9 mouse cellular contexts compared by ENCODE assay signal in the genomic region with DNA sequence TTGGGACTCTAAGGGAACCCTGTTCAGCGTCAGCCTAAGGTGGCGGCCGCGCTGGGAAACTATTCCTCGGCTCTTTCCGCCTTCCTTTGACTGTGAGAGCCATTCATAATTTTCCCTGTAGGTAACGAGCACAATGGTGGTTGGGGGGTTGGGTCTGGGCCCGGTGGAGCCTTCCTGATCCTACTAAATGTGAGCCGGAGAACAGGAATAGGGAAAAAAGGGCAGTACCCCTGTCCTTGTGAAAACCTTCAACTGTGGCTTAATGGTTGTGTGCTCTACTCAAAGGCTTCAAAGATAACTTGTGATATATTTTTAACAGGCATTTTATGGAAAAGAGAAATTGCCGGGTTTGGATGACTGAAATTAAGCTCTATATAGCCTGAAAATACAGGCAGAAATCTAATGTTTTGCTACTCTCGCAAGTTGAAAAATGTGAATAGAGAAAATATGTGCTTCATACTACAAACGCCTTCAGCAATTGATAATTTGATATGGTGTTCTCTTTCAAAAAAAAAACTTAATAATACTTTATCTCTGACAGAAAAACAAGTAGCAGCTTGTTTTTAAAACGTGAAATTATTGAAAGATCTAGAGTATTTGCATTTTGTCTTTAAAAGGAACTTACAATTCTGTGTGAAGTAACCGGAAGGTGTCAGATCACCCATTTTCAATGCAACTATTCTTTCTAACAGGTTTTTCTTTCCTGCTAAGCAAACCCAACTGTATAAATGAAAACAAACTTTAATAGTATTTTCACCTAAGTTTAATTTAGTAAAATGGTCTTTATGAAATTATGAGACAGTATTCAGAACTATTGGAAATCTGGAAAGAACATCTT. TPM values are rescaled to one million over a fixed set of nuclear protein-coding genes. Genes with fewer than 3 reads are reported as not detected.
DNase-seq lines count a peak whose midpoint lies in the region; ATAC-seq and TF ChIP-seq lines count a peak whose summit lies in the region.
"Had no signal": no experiment of that assay in that cellular context is flagged by ENCODE, and none has a peak within 500 bp of the region (broad histone marks: within the 10 kb centered on the region; RNA-seq: fewer than 3 reads in every experiment).

No protein-coding gene starts in this region.

- TF ChIP-seq POLR2A in CH12.LX (IDR thresholded peaks at IDR 0.05; ENCODE audit: low read depth, low read length), result peak; percentile 44; the same call in 1 of the 2 replicates

- no peaks in the 10 kb centered on the region for H3K36me3 ChIP-seq in heart, embryonic 10.5 days
- no peaks in the 10 kb centered on the region for H3K36me3 ChIP-seq in CH12.LX (replicated peaks in 1 of 2; ENCODE audit: control insufficient read depth in 1 of 2, insufficient read depth in 1 of 2, low read length in 1 of 2)
- no peaks in the 10 kb centered on the region for H3K36me3 ChIP-seq in forebrain, embryonic 16.5 days (ENCODE audit: control insufficient read depth, insufficient read depth)
- no peaks in the 10 kb centered on the region for H3K36me3 ChIP-seq in liver, embryonic 14.5 days (replicated peaks; ENCODE audit: control insufficient read depth, insufficient read depth, low read depth)

- no peaks in the 10 kb centered on the region for H3K9me3 ChIP-seq in heart, embryonic 10.5 days
- no peaks in the 10 kb centered on the region for H3K9me3 ChIP-seq in CH12.LX (replicated peaks; ENCODE audit: low read length)
- no peaks in the 10 kb centered on the region for H3K9me3 ChIP-seq in forebrain, embryonic 16.5 days (ENCODE audit: control insufficient read depth, low read length)
- no peaks in the 10 kb centered on the region for H3K9me3 ChIP-seq in liver, embryonic 14.5 days (ENCODE audit: control insufficient read depth, low read length)

- in situ Hi-C loops in CH12.LX (cut with MboI; ENCODE audit: low pct_ligation_motif_present, low pct_unique_long_range_greater_than_20kb, low sequenced_read_pairs), result no loop called here

- TF ChIP-seq CTCF in CH12.LX (conservative IDR thresholded peaks at IDR 0.05 in 1 of 2, IDR thresholded peaks at IDR 0.05 in 1 of 2; ENCODE audit: low read depth in 2 of 2, low read length in 2 of 2), result no peak
- no peak for TF ChIP-seq CTCF in liver, embryonic 14.5 days (IDR thresholded peaks at IDR 0.05; ENCODE audit: low read depth)

- peak overlapping the region; percentile 99 for H3K27ac ChIP-seq in heart, embryonic 10.5 days
- H3K27ac ChIP-seq in CH12.LX (ENCODE audit: insufficient read depth, low read depth), result peak overlapping the region; percentile 67
- peak overlapping the region; percentile 97 for H3K27ac ChIP-seq in forebrain, embryonic 16.5 days (ENCODE audit: low read length)
- peak overlapping the region; percentile 94 for H3K27ac ChIP-seq in liver, embryonic 14.5 days

- H3K9ac ChIP-seq in CH12.LX (ENCODE audit: insufficient read depth, low read depth), result peak overlapping the region; percentile 57
- H3K9ac ChIP-seq in forebrain, embryonic 16.5 days (replicated peaks; ENCODE audit: low read depth, low read length), result peak overlapping the region; percentile 90
- H3K9ac ChIP-seq in liver, embryonic 14.5 days (replicated peaks), result peak overlapping the region; percentile 93

- no peaks in the 10 kb centered on the region for H3K27me3 ChIP-seq in heart, embryonic 10.5 days (ENCODE audit: insufficient read depth, poor library complexity, severe bottlenecking)
- peaks cover 5% of the 10 kb centered on the region for H3K27me3 ChIP-seq in CH12.LX (replicated peaks)
- no peaks in the 10 kb centered on the region for H3K27me3 ChIP-seq in forebrain, embryonic 16.5 days (replicated peaks; ENCODE audit: control insufficient read depth, insufficient read depth, low read length)
- H3K27me3 ChIP-seq in liver, embryonic 14.5 days (ENCODE audit: control insufficient read depth, insufficient read depth, low read length), result no peaks in the 10 kb centered on the region

- TF ChIP-seq EP300 in CH12.LX (IDR thresholded peaks at IDR 0.05; ENCODE audit: low read length), result no peak; the same call in none of the 2 replicates
- TF ChIP-seq EP300 in liver, embryonic 14.5 days (IDR thresholded peaks at IDR 0.05; ENCODE audit: low read depth), result no peak

- H3K79me2 ChIP-seq in CH12.LX (replicated peaks; ENCODE audit: control insufficient read depth, extremely low read depth, insufficient read depth, poor library complexity, severe bottlenecking), result peaks cover 26% of the 10 kb centered on the region

- peaks cover 24% of the 10 kb centered on the region for H3K4me1 ChIP-seq in heart, embryonic 10.5 days
- H3K4me1 ChIP-seq in CH12.LX (ENCODE audit: control insufficient read depth in 1 of 2, insufficient read depth in 2 of 2), result peaks cover 0 to 22% of the 10 kb centered on the region in 2 experiments; a peak in 3 of 4 replicates
- peaks cover 34% of the 10 kb centered on the region for H3K4me1 ChIP-seq in forebrain, embryonic 16.5 days (replicated peaks; ENCODE audit: control insufficient read depth, insufficient read depth, low read length)
- peaks cover 8 to 14% of the 10 kb centered on the region in 2 experiments for H3K4me1 ChIP-seq in liver, embryonic 14.5 days (replicated peaks; ENCODE audit: control insufficient read depth in 2 of 2, insufficient read depth in 2 of 2, low read length in 1 of 2)

- 1% methylated on average over 14 of the region's 14 CpGs for WGBS in heart, embryonic 10.5 days
- WGBS in forebrain, embryonic 16.5 days, result 1% methylated on average over 14 of the region's 14 CpGs
- WGBS in liver, embryonic 14.5 days (ENCODE audit: insufficient replicate concordance), result under 1% methylated on average over 14 of the region's 14 CpGs

- peak overlapping the region; percentile 70 for H3K4me2 ChIP-seq in CH12.LX (ENCODE audit: insufficient read depth, low read depth, poor library complexity, severe bottlenecking)
- peak overlapping the region; percentile 91 for H3K4me2 ChIP-seq in forebrain, embryonic 16.5 days (ENCODE audit: low read length)
- H3K4me2 ChIP-seq in liver, embryonic 14.5 days (ENCODE audit: low read depth), result peak overlapping the region; percentile 78

- no peak for TF ChIP-seq RAD21 in CH12.LX (IDR thresholded peaks at IDR 0.05; ENCODE audit: low read depth, low read length)

- dilution Hi-C loops in CH12.LX (cut with MboI; ENCODE audit: extremely low pct_ligation_motif_present, extremely low pct_unique_long_range_greater_than_20kb, low sequenced_read_pairs), result no loop called here

- peak overlapping the region; percentile 99 for H3K4me3 ChIP-seq in heart, embryonic 10.5 days
- peak overlapping the region; percentile 58 to 83 (median 64) for H3K4me3 ChIP-seq in CH12.LX (replicated peaks in 1 of 3; ENCODE audit: low read depth in 2 of 3, low read length in 2 of 3, poor library complexity in 1 of 3)
- H3K4me3 ChIP-seq in forebrain, embryonic 16.5 days (replicated peaks; ENCODE audit: low read length), result peak overlapping the region; percentile 78
- peak overlapping the region; percentile 66 to 94 for H3K4me3 ChIP-seq in liver, embryonic 14.5 days (ENCODE audit: insufficient read depth in 1 of 2, low read depth in 2 of 2, low read length in 2 of 2)

- no peak for DNase-seq in heart, embryonic 10.5 days (ENCODE audit: low spot score)
- no peak for DNase-seq in heart, adult 11 months
- peak; percentile 34 for DNase-seq in CH12.LX (ENCODE audit: extremely low read depth)
- no peak for DNase-seq in liver, embryonic 14.5 days (ENCODE audit: low read depth in 3 of 3, low spot score in 3 of 3)
- DNase-seq in right cerebral cortex, postnatal 36 days (ENCODE audit: low spot score in 2 of 2), result no peak
- no peak for DNase-seq in adrenal gland, adult 2 months
- no peak for DNase-seq in ovary, adult 18-20 months (ENCODE audit: low spot score)

- peak; percentile 1; the same call in 1 of the 2 replicates for ATAC-seq in forebrain, embryonic 16.5 days
- no peak for ATAC-seq in liver, embryonic 14.5 days (ENCODE audit: insufficient read depth)

TF ChIP-seq in CH12.LX, 34 proteins besides CTCF, POLR2A, EP300 and RAD21:
- TF ChIP-seq BHLHE40 (IDR thresholded peaks at IDR 0.05; ENCODE audit: low read depth, low read length), result no peak
- 0 out of 2 replicates have a peak, but pooled peaks have one; percentile 35 for TF ChIP-seq E2F4 (IDR thresholded peaks at IDR 0.05; ENCODE audit: insufficient replicate concordance, low read depth, low read length)
- TF ChIP-seq ELF1 (IDR thresholded peaks at IDR 0.05; ENCODE audit: low read depth, low read length), result peak; percentile 11; the same call in 1 of the 2 replicates
- peak; percentile 40; the same call in 1 of the 2 replicates for TF ChIP-seq MXI1 (IDR thresholded peaks at IDR 0.05; ENCODE audit: low read depth, low read length)
- TF ChIP-seq MAFK (IDR thresholded peaks at IDR 0.05; ENCODE audit: insufficient replicate concordance, low read length), result no peak
- TF ChIP-seq CHD1 (IDR thresholded peaks at IDR 0.05; ENCODE audit: low read depth, low read length), result peak; percentile 63; the same call in 1 of the 2 replicates
- no peak for TF ChIP-seq PAX5 (IDR thresholded peaks at IDR 0.05; ENCODE audit: low read length)
TF ChIP-seq in CH12.LX: peak in this region for 4.

RNA-seq across cellular contexts. Expression of gene Igf2bp3, which starts 1.2 kb away (rescaled TPM):
- polyA plus RNA-seq in heart, embryonic 10.5 days (2016; fragmentation: Nextera tagmentation; extraction: Ambion mirVana), result 80.6 and 96.1 TPM in 2 replicates
- 18.4 TPM in 2 replicates for total RNA-seq in CH12.LX (2012; rRNA removed)
- total RNA-seq in CH12.LX (2014; rRNA removed), result 35.6 and 39.1 TPM in 2 replicates
- polyA plus RNA-seq in CH12.LX (2012; ENCODE audit: insufficient read length, low read depth), result 22.0 and 23.1 TPM in 2 replicates
- 34.1 and 39.0 TPM in 2 replicates for polyA plus RNA-seq in forebrain, embryonic 16.5 days (2015; fragmentation: Nextera tagmentation; extraction: Ambion mirVana)
- polyA plus RNA-seq in liver, embryonic 14.5 days (2012; rRNA removed), result 5.0 and 7.6 TPM in 2 replicates
- 14.0 and 15.4 TPM in 2 replicates for polyA plus RNA-seq in liver, embryonic 14.5 days (2014; fragmentation: Nextera tagmentation; extraction: Ambion mirVana)
- under 1 TPM; 0.17 to 0.20 TPM for total RNA-seq in adrenal gland, adult 2 months (2021)
- 0.02 TPM in 1 of 2 replicates, not detected in the other for polyA plus RNA-seq in adrenal gland, adult 2 months (2012; rRNA removed)
- polyA plus RNA-seq: cortical plate, adult 2 months had no signal

RNA-seq across cellular contexts. Expression of gene Tra2a, which starts 47.9 kb away (rescaled TPM):
- 63.9 and 87.2 TPM in 2 replicates for polyA plus RNA-seq in heart, embryonic 10.5 days (2016; fragmentation: Nextera tagmentation; extraction: Ambion mirVana)
- total RNA-seq in CH12.LX (2012; rRNA removed) (55.4 and 78.8 TPM in 2 replicates), CH12.LX (2014; rRNA removed) (120 and 142 TPM in 2 replicates)
- 95.1 and 103 TPM in 2 replicates for polyA plus RNA-seq in CH12.LX (2012; ENCODE audit: insufficient read length, low read depth)
- polyA plus RNA-seq in forebrain, embryonic 16.5 days (2015; fragmentation: Nextera tagmentation; extraction: Ambion mirVana), result 154 and 163 TPM in 2 replicates
- 46.4 and 61.4 TPM in 2 replicates for polyA plus RNA-seq in liver, embryonic 14.5 days (2012; rRNA removed)
- 16.1 and 16.4 TPM in 2 replicates for polyA plus RNA-seq in liver, embryonic 14.5 days (2014; fragmentation: Nextera tagmentation; extraction: Ambion mirVana)
- total RNA-seq in adrenal gland, adult 2 months (2021), result 10 to 100 TPM; 38.5 to 88.4 TPM
- 15.6 and 17.5 TPM in 2 replicates for polyA plus RNA-seq in adrenal gland, adult 2 months (2012; rRNA removed)
